Mouse (Mus musculus) E14TG2a.4 (cell line): ENCODE measurements at regions not wholly inside any gene's neighbourhood (a gene's known extent, or its start where the extent isn't known, plus 50 kb on each side); places are given as distances from the start of the nearest gene placed in this dataset.

Source experiments
- CTCF ChIP-seq: conservative IDR thresholded peaks from 2 replicates; pipeline ENCODE4 v1.5.1; 2014; ENCODE audit warnings: low read length
- NANOG ChIP-seq: IDR thresholded peaks from 2 replicates; pipeline ENCODE4 v1.6.1; 2014; ENCODE audit warnings: borderline replicate concordance, low read length, mixed read lengths
- POU5F1 ChIP-seq: IDR thresholded peaks from 2 replicates; pipeline ENCODE4 v1.6.1; 2014; ENCODE audit warnings: low read length, borderline replicate concordance

DNA sequence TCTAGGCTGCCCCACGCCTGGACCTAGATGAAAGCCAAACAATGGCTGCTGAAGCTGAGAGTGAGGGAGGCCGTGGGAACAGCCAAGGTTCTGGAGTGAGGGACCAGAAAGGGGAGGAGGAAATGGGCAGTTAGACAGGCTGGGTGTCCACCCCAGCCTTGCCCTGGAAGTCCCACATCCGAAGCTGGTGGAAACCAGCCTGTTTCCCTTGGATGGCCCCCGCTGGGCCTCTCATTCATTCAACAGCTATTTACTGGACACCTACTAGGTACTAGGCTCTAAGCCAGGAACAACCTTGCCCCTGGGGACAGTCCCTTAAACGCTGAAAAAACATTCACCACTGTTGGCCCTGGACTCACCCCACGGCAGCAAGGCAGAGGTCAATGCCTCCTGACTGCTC is 139.2 kb downstream of the Zfp36l2 start:
- no peak for TF ChIP-seq CTCF
- no peak for TF ChIP-seq POU5F1
- TF ChIP-seq NANOG, result no peak
